Mouse (Mus musculus): ENCODE data around the gene Gsdma2.

The Gsdma2 gene

GRCm38 (mm10) chr11:98697225-98697624 is 50.7 kb downstream of the Gsdma2 start:
- no peak for ATAC-seq (ENCODE audit: insufficient number of reproducible peaks, low FRiP score, low TSS enrichment)

GRCm38 (mm10) chr11:98698849-98699640 is 52.5 kb downstream of the Gsdma2 start:
- ATAC-seq (ENCODE audit: insufficient number of reproducible peaks, low FRiP score, low TSS enrichment): no peak

GRCm38 (mm10) chr11:98699911-98700310 is 53.4 kb downstream of the Gsdma2 start:
- no peak; the same call in 1 of the 2 replicates for ATAC-seq (ENCODE audit: insufficient number of reproducible peaks, low FRiP score, low TSS enrichment)

GRCm38 (mm10) chr11:98701213-98701670 is 54.7 kb downstream of the Gsdma2 start, which contains the start of gene Csf3:
Csf3 (plus strand) TSS chr11:98701263.
- ATAC-seq (ENCODE audit: insufficient number of reproducible peaks, low FRiP score, low TSS enrichment): no peak

GRCm38 (mm10) chr11:98702323-98702722 is 55.8 kb downstream of the Gsdma2 start:
- ATAC-seq (ENCODE audit: insufficient number of reproducible peaks, low FRiP score, low TSS enrichment): no peak

GRCm38 (mm10) chr11:98705021-98705420 is 58.5 kb downstream of the Gsdma2 start:
- ATAC-seq (ENCODE audit: insufficient number of reproducible peaks, low FRiP score, low TSS enrichment): no peak

All from cerebellum, adult (tissue).